Mouse (Mus musculus) right cerebral cortex, postnatal 36 days (tissue): ENCODE results near the gene Rcor3.

Experiments used
- DNase-seq, 2 experiments: peaks; one replicate each; pipeline ENCODE4 v3.0.0; 2022; ENCODE audit warnings: low spot score in 2 of 2, mixed read lengths in 1 of 2

The Rcor3 gene

DNA sequence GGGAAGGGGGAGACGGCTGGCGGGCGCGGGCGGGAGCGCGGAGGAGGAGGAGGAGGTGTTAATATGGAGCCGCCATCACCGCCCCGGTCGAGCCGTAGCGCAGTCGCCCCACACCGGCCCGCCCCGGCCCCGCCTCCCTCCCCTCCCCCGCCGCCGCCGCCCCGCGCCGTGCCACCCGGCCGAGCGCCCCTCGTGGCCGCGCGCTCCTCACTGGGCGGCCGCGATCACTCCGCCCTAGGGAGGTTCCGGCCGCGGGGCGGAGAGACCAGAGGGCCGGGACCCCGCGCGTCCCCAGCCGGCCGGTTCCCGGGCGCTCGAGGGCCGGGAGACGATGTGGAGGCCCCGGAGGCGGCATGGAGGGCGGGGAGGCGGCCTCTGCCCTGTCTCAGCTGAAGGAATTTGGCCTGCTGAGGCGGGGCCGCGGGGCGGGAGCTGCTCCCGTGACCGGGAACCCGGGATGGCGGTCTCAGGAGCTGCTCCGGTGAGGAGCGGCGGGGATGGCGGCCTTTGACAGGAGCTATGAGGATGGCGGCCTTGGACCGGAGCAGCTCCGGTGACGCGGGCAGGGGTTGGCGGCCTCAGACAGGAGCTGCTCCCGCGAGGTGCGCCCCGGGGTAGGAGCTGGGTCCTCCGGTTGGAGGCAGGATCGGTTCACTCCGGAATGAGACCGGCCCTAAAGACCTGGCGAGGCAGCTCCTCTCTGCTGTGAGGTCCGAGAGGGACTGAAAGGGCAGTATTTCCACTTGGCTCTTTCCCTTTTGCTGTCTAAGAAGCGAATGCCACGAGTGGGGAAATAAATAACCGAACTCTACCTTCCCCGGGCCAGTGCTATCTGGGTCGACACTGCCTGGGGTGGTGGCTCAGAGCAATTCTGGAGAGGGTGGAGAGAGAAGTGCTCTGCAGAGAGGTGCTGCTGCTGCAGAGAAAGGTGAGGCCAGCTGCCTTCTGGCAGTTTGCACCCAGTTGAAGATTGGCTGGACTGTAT lies at the start of gene Rcor3:
Rcor3 (minus strand) TSS at position 137 of the 985 bp plus-strand sequence.
- DNase-seq, result peak; percentile 56 to 65

DNA sequence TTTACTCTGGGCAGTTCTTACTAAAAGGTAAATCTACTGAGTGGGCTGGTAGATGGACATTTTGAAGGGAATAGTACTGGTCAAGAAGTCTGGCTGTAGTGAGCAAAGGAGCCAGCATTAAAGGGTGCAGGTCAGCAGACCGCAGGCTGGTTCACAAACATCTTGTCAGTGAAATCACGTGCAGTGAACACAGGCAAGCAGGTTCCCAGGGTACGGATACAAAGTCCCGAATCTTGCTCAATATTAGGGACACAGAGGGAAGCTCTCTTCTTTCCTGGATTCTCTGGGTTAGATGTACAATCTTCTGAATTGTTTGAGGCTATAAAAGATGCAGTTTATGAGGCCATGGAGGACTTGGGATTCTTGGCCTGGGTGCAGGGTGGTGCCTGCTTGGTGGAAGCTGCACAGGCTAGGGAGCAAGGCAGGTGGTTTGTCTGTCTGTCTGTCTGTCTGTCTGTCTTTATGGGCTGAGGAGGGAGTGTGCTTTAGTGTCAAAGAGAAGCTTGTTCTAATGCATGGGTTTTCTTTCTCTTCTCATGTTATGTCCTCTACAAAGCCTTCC lies 43.9 kb upstream of the Rcor3 start:
- DNase-seq, result no peak

DNA sequence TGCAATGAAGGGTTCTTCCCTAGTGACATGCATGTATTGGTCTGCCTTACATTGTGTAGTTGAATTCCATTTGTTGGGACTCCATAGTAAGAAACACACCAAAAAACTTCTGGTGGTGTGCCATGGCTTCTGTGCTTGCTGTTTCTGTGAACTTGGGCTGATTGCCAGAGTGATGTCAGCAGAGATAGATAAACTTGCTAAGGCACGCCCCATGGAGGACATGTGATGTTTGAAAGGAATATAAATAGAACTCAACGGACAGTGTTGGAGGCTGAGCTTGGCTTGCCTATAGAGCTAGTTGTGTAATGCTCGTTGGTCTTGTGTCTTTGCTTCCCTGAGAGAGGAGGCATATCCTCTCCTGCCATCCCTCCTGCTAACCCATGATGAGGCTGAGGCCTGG lies 42.0 kb upstream of the Rcor3 start:
- no peak for DNase-seq

DNA sequence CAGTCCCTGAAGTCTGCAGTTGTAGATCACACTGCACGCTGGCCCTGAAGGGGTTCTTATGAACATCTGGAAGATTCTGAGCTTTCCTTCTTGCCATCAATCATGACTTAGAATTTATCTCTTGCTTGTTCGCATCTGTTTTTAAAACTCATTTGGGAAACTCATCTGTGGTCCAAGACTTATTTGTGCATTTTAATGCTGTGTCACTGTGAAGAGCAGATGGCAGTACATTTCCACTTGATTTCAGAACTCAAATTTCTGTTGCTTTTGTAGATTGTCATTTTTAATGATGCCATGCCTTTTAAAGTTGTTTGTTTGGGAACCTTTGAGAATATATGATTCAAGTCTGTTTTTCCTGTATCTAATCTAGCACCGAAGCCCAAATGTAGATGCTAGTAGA lies 33.6 kb upstream of the Rcor3 start:
- no peak for DNase-seq

DNA sequence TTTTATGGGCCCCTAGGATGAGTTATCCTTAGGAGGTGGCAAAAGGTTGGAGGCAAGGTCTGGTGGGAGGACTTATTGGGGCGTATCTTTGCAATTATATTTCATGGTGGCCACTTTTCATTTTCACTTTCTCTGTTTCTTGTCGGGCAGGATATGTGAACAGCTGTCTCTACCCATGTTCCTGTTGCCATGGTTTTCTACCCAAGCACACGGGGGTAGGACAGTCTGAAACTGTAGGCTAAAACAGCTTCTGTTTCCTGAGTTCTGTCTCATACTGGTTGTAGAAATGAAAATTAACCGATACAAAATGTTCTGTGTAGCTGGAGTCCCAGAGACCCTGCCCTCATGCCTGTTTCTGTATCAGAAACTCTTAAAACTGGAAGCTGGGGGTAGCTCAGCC lies 13.3 kb upstream of the Rcor3 start:
- no peak for DNase-seq

DNA sequence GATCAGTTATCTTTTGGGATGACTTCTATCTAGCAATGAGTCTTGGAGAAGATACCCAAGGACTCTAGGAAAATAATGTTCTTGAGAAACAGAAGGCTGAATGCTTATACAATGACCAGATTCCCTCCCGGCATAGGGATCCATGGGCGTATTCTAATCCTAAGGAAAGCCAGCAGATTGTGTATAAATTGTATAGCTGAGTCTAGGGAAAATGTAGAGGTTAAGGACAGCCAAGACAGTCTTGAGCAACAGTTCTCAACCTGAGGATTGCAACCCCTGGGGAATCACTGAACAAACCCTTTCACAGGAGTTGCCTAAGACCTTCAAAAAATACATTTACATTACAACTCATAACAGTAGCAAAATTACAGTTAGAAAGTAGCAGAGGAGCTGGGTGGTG lies 2.5 kb upstream of the Rcor3 start:
- DNase-seq, result no peak

DNA sequence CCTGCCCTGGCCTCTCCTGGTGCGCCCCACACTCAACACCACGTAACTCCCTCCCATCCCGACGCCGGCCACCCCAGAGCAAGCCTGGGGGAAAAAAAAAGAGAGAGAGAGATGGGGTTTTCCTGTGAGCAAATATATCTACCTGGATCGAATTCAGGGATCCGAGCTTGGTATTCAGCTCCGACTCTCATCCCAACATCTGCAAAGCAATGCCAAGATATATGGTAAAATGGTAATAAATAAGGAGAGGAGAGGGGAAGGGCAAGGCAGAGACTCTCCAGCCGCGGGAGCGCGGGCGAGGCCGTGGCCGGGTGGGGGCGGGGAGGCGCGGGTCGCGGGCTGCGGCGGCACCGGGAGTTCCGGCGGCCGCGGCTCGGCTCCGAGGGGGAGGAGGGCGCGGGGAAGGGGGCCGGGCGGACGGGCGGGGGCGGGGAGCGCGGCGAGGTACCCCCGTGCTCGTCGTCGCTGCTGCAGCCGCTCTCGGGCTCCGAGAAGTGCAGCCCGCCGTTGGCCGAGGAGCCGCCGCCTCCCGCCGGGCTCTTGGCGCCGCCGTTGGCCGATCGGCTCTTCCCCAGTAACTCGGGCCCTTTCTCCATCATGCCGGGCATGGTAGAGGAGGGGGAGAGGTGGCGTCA lies 454 bp downstream of the Rcor3 start:
- DNase-seq, result no peak

DNA sequence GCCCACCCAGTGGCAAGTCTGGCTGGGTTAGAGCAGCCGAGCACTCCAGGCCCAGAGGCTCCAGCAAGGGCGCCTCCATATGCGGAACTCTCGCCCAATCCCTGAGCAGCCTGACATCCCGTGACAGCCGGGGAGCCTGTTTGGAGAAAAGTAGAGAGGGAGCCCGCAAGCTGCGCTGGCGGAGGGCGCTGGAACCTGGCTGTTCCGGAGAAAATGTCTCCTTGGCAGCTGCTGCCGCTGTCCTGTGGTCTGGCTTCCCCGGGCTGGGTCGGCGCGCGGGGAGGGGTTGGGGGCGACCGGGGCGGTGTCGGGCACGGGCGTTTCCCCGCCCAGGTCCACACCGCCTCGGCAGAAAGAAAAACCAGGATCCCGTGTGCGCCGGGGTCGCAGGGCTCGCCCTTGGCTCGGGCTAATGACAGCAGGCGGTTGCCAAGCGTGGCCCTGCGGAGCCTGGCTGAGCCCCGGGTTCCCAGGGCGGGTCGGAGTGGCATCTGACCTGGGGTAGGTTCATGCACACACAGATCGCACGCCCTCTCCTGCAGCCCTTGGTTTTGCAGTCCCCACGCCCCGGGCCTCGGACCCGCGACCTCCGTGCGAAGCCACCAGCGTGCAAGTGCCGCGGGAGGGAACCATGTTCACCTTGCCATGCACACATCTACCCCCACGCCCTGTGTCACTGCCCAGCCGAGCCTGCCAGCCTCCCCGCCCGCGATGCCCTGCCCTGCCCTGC lies 1.1 kb downstream of the Rcor3 start:
- DNase-seq, result peak; percentile 71 to 81

DNA sequence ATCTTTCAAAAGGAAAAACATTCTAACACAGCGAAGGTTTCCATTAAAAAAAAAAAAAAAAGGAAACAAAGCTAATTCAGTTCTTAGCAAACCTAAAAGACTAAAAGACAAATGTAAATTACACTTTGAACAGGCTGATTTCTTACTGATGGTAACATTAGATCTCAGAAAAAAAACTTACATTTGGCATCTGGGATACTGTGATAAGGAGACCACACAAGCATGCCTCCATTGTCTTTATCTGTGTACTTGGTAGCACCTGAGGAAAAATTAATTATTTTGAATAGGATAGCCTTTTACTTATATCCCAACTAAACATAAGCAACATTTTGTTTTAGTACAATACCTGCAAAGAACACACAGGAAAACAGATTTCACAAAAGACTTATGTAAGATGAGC lies 7.7 kb downstream of the Rcor3 start:
- no peak for DNase-seq

DNA sequence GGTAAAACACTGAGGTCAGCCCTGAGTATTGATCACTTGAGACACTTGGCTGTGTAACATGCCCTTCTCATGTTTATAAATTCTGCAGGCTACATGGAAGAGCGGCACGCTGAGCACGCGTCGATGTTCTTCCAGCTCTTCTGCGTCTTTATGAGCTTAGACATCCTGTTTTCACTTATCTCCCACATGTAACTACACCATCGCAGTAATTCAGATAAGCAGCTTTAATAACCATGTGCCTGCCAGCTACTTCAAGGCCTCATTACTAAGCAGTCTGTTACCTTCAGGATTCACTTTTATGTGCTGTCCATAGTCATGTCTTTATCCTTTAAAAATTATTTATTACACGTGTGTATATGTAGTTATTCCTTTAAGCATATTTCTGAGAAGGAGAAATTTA lies 9.5 kb downstream of the Rcor3 start:
- DNase-seq, result no peak

DNA sequence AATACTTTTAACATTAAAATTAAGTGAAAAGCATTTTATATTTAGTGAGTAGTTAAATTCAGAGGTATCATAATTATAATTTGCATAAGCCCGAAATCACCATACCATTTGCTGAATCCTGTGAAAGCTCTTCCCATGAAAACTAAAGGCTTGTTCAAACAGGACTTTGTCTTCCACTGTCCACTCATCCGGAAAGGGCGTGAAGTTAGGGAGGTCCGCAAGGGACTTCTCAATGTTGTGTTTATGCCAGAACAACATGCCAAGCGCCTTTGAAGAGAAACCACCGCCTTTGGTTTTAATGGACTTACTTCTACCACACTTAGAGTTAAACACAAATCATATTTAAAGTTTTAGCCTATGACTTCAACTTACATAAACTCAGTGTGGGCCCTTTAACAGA lies 12.1 kb downstream of the Rcor3 start:
- DNase-seq, result no peak

DNA sequence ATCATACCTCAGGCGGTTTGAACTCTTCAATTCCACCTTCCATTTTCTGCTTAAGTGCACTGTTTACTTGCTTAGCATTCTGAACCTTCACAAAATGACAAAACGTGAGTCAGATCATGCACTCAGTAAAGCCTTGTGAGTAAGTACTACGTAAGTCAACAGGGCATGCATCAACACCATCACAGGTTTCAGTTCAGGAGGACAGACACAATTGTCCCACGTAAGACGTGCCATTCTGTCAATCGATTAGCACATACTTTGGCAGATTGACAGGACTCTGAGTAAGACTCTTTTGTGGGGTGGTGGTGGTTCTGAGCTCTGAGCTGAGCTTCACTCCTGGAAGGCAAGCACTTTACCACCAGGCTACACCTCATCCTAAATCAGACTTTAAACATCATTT lies 21.6 kb downstream of the Rcor3 start:
- DNase-seq, result no peak

DNA sequence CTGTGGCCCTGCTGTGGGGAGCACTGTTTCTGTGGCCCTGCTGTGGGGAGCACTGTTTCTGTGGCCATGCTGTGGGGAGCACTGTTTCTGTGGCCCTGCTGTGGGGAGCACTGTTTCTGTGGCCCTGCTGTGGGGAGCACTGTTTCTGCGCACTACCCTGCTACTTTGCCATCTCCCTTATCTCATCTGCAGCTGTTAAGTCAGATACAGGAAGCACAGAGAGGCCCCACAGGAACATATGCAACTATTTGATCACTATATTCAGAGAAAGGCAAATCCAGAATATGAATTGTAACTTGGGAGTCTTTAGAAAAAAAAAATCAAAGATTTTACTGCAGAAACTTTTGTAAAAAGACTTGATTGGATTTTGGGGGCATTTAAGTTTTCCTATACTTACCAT lies 22.5 kb downstream of the Rcor3 start:
- no peak for DNase-seq

DNA sequence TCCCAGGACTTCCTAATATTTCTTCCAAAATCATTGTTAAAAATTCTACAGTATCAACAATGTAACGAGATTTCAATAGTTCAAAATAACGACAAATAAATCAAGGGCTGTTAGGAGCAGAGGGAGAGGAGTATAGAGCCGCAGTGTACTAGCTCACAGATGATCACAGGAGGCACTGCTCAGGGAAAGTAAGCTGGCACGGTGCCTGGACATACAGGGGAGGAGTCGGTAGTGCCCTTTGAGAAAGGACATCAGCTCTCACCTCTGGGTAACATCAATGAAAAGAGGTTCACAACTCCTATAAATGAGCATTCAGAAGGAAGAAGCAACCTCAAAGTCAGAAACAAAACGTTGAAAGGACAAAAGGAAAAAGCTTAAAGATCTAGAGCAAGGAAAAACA lies 28.7 kb downstream of the Rcor3 start:
- no peak for DNase-seq

DNA sequence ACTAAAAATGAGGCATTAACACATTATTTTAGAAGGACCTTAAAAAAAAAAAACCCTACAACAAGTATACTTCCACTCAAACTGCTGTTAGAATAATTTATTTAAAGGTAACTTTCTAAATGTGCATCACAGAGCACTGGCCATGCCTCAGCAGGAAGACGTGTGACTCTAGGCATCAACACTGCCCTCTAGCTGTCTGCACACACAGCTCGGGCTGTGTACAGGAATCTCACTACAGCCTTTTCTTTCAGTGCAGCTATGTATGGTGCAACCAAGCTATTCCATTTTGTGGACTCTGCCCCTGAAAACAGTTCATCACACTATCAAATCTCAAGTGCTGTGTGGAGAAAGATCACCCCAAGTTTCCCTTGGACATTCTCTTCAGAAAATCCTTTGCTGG lies 30.5 kb downstream of the Rcor3 start:
- DNase-seq, result no peak

DNA sequence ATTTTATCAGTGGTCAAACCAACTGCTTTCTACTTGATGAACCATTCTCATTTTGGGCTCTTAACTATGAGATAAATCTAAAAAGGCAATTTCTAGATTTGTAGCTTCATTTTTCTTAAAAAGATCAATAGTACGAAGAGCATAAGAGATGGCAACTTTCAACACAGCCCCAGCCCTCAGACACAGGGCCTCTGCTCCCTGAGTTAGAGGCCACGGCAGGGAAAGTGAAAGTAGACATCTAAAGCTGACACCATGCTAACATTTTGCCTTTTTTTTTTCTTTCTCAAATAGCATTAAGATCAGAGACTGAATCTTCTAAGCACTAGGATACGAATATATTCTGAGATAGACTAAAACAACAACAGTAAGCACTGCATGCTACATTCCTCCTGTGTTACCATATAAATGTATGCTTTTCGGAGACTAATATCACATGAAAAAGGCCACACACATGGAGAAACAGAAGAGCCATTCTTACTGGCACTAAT lies 31.9 kb downstream of the Rcor3 start:
- no peak for DNase-seq

DNA sequence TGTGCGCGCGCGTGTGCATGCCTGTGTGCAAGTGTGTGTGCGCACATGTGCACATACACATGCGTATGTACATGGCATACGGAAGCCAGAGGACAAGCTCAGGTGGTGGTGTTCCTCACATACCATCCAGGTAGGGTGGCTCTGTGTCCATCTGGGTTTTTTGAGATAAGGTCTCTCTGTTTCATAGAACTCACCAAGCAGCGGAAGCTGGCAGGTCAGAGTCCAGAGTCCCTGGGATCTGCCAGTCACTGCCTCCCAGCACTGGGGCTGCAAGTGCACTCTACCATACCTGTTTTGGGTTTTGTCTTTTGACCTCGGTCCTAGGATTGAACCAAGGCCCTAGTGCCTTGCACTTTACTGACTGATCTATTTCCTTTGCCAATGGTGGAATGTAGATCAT lies 33.8 kb downstream of the Rcor3 start:
- no peak for DNase-seq

DNA sequence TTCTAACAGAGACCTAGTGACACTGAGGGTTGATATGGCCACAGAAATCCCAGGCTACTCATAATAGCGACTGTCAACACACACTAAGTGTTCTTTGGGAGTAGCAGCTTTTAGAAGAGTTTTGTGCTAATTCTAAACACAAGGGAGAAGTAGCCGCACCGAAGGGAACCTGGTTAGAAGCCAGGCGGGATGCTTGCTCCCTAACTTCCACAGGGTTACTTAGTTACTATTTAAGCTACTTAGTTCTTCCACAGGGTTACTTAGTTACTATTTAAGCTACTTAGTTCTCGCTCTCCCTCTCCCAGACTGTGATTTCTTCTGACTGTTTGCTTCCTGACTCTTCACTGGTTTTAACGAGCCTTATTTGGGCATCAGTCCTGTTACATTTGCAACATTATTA lies 34.7 kb downstream of the Rcor3 start:
- DNase-seq, result no peak

DNA sequence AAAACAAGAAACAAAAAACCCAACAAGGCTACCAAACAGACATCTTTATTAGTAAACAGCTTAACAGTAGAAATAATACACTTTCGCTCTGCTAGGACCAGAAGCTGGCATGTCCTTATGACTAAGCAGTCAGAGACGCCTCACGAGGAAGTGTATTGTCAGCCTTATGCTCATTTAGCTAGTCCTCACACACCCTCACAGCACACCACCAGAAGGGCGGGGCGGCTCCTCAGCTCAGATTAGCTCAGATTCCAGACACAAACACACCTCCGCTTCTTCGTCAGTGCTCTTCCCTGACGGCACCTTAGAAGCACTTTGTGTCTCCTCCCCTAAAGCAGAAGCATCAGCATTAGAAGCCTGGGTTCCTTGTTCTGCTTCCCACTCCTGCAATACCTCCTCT lies 36.5 kb downstream of the Rcor3 start:
- peak; percentile 77 to 87 for DNase-seq

DNA sequence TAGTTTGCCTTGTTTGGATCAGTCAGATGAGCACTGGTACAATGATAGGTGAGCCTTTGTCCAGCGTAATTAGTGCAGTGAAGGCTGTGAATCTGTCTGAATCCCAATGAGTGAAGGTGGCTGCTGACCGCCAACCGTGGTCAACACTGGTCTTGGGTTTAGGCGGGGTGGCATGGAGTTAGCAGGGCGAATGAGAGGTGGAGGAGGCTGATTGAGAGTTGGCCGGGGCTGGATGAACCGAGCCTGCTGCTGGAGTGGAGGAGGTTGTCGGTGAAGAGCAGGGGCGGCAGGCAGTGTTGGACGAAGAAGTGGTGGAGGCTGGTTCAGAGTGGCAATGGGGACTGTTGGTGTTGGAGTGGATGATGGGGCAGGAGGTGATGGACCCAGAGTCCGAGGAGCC lies 37.1 kb downstream of the Rcor3 start:
- DNase-seq, result no peak

DNA sequence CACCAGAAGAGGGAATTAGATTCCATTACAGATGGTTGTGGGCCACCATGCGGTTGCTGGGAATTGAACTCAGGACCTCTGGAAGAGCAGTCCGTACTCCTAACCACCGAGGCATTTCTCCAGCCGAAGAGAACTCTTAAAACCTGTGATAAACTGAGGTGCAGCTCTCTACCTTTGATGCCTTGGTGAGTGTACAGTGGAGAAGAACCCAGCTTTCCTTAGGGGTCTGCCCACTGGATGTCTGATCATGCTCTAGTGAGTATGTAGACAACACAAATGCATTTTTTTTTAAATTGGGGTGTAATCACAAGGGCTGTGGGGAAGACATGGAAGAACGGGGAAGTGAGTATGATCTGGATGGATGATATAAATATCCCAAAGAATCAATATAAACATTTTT lies 42.2 kb downstream of the Rcor3 start:
- DNase-seq, result no peak
